Mouse (Mus musculus): ENCODE data around the gene Arvcf.

The Arvcf gene

GRCm38 (mm10) chr16:18436128-18436527 lies 88.1 kb downstream of the Arvcf start:
- DNase-seq = no peak

- peak; percentile 87 to 94 for DNase-seq
Observed at GRCm38 (mm10) chr16:18443385-18443841, 95.4 kb downstream of the Arvcf start.

GRCm38 (mm10) chr16:18447243-18447642 lies 99.3 kb downstream of the Arvcf start:
- no peak for DNase-seq

- DNase-seq = no peak
Observed at GRCm38 (mm10) chr16:18448104-18448503, 100.1 kb downstream of the Arvcf start.

- DNase-seq = no peak
Observed at GRCm38 (mm10) chr16:18449005-18449404, 101.0 kb downstream of the Arvcf start.

GRCm38 (mm10) chr16:18451486-18452181 lies 103.7 kb downstream of the Arvcf start:
- DNase-seq = no peak

- no peak for DNase-seq
Observed at GRCm38 (mm10) chr16:18452361-18452862, 104.4 kb downstream of the Arvcf start.

- no peak for DNase-seq
Observed at GRCm38 (mm10) chr16:18453846-18454245, 105.9 kb downstream of the Arvcf start.

GRCm38 (mm10) chr16:18455407-18455806 lies 107.4 kb downstream of the Arvcf start:
- DNase-seq = no peak
